Mouse (Mus musculus) kidney, adult 18-20 months (tissue): ENCODE measurements around the gene Olfr1111.
"Not testable (repeated sequence)": the region's sequence is repeated elsewhere in the genome, so short reads cannot be mapped to it uniquely, and the experiment has no call there.

Source experiments
- DNase-seq: peaks from one replicate; pipeline ENCODE4 v3.0.0; 2021

Olfr1111 gene

DNA sequence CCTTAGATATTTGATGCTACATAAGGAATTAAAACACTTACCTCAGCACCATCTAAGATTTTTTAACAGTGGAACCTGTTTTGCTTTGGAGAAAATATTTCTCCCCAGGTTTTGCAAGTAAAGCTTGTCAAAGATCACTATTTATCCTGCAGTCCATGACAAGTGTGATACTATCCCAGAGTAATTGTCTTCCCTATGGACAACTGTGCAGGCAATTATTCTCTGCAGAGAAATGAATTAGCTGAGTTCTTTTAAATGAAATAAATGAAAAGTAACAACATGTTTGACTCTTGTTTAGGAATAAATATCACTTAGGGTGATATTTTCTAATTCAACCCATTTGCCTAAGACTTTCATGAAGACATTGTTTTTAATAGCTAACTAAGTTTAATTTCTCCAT, at the start of gene Olfr1111:
Gene Olfr1111 (minus strand): TSS at position 101 of the 400 bp plus-strand sequence.
- no peak for DNase-seq

DNA sequence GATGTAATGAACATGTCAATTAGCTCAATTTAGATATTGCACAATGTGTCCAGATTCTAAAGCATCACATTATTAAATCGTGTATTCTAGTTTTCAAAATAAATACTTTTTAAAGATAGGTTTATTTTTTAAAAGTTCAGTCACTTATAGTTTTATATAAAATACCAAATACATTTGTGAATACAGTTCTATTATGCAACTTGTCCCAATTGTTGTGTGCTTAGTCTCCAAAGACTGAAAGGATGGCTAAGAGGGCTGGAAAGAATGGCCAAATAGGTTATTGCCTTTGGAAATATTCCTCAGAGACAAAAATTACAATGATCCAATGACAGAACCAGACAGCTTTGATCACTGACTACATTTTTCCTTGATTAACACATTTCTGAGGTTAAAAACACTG, 35.1 kb upstream of the Olfr1111 start, which contains the start of gene Olfr1112:
Gene Olfr1112 (plus strand): TSS at position 301 of the 400 bp plus-strand sequence.
- DNase-seq = no peak

DNA sequence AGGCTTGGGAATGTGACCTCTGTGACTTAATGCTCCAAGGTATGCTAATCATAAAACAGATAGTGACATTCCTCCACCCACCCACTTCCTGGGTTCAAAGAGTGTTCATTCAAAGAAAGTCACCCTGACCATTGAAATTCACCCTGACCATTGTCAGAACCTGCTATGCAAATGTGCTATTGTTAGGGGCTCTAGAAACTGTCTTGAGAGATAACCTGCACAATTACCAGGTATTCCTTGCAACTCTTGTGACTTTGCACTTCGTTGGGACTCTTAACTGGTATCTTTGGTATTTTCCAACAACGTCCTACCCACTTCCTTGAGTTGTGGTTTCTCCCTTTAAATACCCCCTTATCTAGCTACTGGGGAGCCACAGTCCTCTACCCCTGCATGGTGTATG, 15.3 kb upstream of the Olfr1111 start:
- DNase-seq = not testable (repeated sequence)

DNA sequence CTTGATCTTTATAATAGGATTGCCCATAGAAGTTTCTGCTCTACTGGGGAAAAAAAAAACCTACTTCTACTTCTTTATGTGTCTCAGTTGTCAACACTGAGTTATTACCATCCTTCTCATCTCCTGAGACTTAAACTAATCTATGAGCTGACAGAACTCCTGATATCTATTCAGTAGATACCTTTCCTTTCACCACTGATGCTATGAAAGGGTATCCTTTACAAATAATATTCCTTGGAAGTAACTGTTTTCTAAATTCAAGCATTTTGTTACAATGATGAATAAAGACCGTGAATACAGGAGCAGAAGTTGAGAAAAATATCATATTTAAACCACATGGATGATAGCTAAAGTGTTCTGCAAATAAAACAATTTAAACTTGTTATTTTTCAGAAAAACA, 12.2 kb downstream of the Olfr1111 start, which contains the start of gene Olfr1110:
Gene Olfr1110 (minus strand): TSS at position 101 of the 400 bp plus-strand sequence.
- no peak for DNase-seq

DNA sequence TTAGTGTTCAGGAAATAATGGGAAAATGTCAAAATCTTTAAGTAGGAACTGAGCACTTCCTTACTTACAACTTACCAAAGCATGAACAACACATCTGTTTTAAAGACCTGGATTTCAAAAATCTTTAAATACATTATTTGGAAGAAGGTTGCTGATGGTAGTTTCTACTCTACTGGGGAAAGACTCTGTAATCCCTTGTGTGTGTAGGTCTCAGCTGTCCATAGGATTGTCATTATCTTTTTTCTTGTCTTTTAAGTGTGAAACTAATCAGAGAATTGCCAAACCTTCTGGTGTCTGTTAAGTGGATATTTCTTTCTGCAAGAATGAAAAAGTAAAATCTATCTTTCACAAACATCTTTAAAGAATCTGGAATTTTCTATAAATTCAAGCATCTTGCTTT, 38.0 kb downstream of the Olfr1111 start, which contains the start of gene Olfr259:
Gene Olfr259 (minus strand): TSS at position 101 of the 400 bp plus-strand sequence.
- DNase-seq = no peak
